Mouse (Mus musculus) gonadal fat pad, adult 2 months (tissue): ENCODE data around the gene Amdhd2. TPM values are rescaled to one million over a fixed set of nuclear protein-coding genes. Genes with fewer than 3 reads are reported as not detected.

Source experiments
- DNase-seq: peaks from one replicate; pipeline ENCODE4 v3.0.0-alpha.2; 2012; ENCODE audit warnings: low read depth
- polyA plus RNA-seq: library from polyadenylated mRNA; depleted of rRNA; stranded (reverse); fragments of >200 nt; gene quantifications from 2 replicates; pipeline ENCODE4 v1.2.3, GENCODE M21; 2012; rRNA removed

Amdhd2 gene
- 37.6 and 41.4 TPM in 2 replicates for polyA plus RNA-seq

- no peak for DNase-seq
Measured at GRCm38 (mm10) chr17:24163176-24163962, at the start of gene Amdhd2. Amdhd2 (minus strand) TSS chr17:24163766.

- peak; percentile 91 for DNase-seq
Measured at GRCm38 (mm10) chr17:24213186-24213585, 49.6 kb upstream of the Amdhd2 start.

GRCm38 (mm10) chr17:24212441-24213018 lies 49.0 kb upstream of the Amdhd2 start:
- DNase-seq, result no peak

- DNase-seq, result no peak
Measured at GRCm38 (mm10) chr17:24211631-24212440, 48.3 kb upstream of the Amdhd2 start.

GRCm38 (mm10) chr17:24210591-24210990 lies 47.0 kb upstream of the Amdhd2 start:
- no peak for DNase-seq

GRCm38 (mm10) chr17:24209916-24210240 lies 46.3 kb upstream of the Amdhd2 start:
- DNase-seq, result no peak

- DNase-seq, result no peak
Measured at GRCm38 (mm10) chr17:24209043-24209915, 45.7 kb upstream of the Amdhd2 start, which contains the start of gene Ntn3. Ntn3 (minus strand) TSS chr17:24209531.

- no peak for DNase-seq
Measured at GRCm38 (mm10) chr17:24208641-24209042, 45.1 kb upstream of the Amdhd2 start.

GRCm38 (mm10) chr17:24207768-24208640 lies 44.4 kb upstream of the Amdhd2 start:
- DNase-seq, result no peak

GRCm38 (mm10) chr17:24206451-24207351 lies 43.1 kb upstream of the Amdhd2 start:
- DNase-seq, result no peak

GRCm38 (mm10) chr17:24205908-24206361 lies 42.4 kb upstream of the Amdhd2 start:
- DNase-seq, result no peak

GRCm38 (mm10) chr17:24205284-24205888 lies 41.8 kb upstream of the Amdhd2 start, which contains the start of gene Tbc1d24:
Tbc1d24 (minus strand) TSS chr17:24205562.
- DNase-seq, result no peak

- DNase-seq, result no peak
Measured at GRCm38 (mm10) chr17:24204846-24205245, 41.3 kb upstream of the Amdhd2 start.

- no peak for DNase-seq
Measured at GRCm38 (mm10) chr17:24203611-24204534, 40.3 kb upstream of the Amdhd2 start.

GRCm38 (mm10) chr17:24203068-24203467 lies 39.5 kb upstream of the Amdhd2 start:
- DNase-seq, result no peak

- DNase-seq, result no peak
Measured at GRCm38 (mm10) chr17:24201092-24201491, 37.5 kb upstream of the Amdhd2 start.

GRCm38 (mm10) chr17:24199741-24200140 lies 36.2 kb upstream of the Amdhd2 start:
- no peak for DNase-seq

- no peak for DNase-seq
Measured at GRCm38 (mm10) chr17:24199252-24199651, 35.7 kb upstream of the Amdhd2 start.
